Mouse (Mus musculus) adrenal gland, postnatal 14 days (tissue): ENCODE results near the gene Gng2. TPM values are rescaled to one million over a fixed set of nuclear protein-coding genes. Genes with fewer than 3 reads are reported as not detected.
"Not testable (repeated sequence)": the region's sequence is repeated elsewhere in the genome, so short reads cannot be mapped to it uniquely, and the experiment has no call there.

Experiments
- DNase-seq: peaks from one replicate; pipeline ENCODE4 v3.0.0; 2021; ENCODE audit warnings: mixed read lengths
- total RNA-seq: library from RNA; stranded (reverse); gene quantifications from 2 replicates; pipeline ENCODE4 v1.2.3, GENCODE M21; 2021

Gng2 gene
- total RNA-seq, 1 experiment from 2014 or later = 32.7 TPM

DNA sequence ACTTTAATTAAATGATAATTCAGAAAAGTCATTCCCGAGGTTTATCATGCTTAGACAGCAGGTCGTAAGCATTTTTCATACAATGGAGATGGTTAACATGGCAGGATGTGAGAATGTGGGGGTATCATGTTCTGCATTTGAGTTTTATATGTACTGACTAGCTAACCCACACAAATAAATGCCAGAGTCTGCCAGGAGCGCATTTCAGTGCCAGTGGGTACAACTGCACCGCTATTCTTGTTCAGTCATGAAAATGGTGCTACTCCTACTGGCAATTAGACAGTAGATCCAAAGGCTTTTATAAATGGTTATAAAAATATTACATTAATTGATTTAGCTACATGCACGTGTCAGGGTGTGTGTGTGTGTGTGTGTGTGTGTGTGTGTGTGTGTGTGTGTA is 38.9 kb downstream of the Gng2 start:
- no peak for DNase-seq

DNA sequence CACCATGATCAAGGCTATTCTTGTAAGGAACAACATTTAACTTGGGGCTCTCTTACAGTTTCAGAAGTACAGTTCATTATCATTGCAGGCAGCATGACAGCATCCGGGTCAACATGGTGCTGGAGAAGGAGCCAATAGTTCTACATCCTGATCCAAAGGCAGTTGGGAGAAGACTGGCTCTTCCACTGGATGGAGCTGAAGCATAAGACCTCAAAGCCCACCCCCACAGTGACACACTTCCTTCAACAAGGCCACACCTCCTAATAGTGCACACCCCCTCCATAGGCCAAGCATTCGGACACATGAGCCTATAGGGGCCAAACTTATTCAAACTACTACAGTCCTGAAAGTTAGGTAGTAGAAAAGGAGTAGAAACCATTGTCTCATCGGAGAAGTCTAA is 42.3 kb downstream of the Gng2 start:
- no peak for DNase-seq

DNA sequence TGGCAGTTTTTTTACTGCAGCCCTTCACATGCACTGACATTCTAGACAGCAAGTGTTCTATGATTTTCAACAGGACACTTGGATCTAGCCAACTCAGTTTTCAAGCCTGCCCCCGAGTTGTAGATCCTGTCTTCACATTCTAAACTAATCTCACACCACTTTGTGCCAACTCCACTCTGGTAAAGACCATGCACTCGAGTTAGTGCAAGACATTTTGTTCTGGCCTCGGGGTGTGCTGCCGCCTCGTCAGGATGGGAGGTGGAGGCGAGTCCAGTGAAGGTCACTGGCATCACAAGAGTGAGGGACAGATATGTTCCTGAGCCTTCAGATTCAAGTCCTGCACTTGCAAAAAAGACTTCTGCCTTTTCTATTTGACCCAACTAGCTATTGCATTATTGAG is 44.1 kb downstream of the Gng2 start:
- DNase-seq = peak; percentile 25

DNA sequence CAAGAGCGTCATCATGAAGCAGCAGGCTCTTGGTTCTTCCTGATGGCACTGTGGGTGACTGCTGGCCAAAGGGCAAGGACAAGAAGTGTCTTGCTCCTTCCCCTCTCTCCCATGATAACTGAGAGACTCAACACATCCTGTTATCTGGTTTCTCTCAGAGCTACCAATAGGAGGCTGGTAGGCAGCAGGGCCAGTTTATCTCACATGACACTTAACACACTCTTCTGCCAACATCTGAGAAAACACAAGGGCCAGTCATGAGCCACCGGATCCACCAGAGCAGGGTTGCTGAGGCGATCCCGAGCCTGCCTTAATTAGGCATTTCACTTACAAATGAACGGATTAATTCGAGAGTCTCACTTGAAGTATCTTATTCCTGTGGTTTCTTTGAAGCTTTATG is 49.5 kb downstream of the Gng2 start:
- DNase-seq = no peak

DNA sequence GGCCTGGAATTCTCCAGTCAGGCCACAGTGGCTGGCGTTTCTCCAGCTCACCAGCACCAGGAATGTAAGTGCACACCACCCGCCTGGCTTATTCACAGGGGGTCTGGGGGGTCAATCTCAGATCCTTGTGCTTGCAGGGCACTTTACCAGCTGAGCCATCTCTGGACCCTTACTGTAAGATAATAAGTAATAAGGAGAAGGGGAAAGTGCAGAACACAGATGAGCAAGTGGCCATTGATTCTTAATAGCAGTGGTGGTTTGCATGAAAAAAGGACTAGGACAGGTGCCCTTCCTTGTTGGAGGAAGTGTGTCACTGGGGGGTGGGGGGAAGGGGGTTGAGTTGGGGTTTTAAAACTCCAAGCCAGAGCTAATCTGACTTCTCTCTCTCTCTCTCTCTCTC is 50.3 kb downstream of the Gng2 start:
- DNase-seq = no peak

DNA sequence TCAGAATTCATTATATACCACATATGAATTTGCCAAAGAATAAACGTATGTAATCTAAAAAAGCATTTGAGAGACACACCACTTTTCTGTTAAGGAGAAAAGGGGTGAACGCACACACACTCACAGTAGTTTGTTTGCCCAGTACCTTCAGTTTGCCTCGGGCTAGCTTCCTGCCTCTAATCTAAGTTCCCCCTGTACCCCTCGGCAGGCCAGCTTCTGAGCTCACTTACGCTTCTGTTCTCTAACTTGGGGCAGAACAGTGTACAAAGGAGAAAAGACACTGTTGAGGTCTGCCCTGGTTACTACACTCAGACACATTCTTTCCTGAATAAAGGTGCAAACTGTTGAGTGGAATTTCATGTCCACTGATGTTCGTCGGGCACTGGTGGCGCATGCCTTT is 51.1 kb downstream of the Gng2 start:
- DNase-seq = no peak

DNA sequence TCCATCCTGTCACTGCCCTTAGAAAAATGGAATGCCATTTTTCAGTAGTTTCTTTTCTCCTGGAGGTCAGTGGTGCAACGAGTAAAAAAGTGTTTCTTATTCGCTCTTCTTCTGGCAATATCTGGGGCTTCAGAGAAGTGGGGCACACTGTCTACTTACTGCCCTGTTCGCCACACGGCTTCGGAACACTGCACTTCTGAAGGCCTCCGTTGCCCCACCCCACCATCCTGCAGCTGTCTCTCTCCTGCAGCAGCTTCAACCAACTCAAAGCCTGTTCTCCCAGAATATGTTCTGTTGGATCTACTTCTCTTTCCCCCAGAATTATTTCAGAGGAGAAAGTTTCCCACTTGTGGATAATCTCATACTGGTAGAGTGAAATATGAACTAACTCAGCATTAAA is 52.3 kb downstream of the Gng2 start:
- DNase-seq = no peak

DNA sequence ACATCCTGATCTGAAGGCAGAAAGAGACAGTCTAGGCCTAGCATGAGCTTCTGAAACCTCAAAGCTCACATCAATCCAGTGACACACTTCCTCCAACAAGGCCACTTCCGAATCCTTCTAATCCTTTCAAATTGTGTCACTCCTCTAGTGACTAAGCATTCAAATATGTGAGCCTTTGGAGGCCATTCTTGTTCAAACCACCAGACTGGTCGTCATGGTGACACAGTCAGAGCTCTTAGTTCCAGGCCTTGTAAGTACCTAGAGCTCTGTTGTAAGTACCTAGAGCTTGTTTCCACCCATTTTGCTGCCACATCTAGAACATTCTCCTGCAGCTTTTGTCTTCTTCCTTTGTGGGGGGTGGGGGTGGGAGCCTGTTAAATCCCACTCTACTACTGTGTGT is 53.3 kb downstream of the Gng2 start:
- DNase-seq = no peak

DNA sequence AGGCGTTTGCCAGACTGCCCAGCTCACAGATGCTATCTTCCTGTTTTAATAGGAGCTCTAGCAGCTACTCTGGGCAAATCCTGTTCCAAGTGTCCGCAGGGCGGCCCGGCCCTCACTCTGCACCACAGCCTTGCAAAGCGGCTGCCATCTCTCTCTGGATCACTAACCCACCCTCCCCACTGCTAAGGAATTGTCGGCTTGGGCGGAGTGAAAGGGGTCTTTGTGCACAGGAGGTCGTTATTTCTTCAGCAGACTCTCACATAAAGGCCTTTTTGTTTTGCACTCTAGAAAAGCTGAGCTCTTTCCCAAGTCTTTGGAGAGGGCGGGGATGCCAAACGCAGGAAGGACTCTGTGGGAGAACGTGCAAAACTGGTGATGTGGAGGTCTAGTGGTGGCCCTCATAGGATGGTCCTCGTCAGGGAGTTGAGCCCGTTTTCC is 57.2 kb downstream of the Gng2 start:
- DNase-seq = no peak

DNA sequence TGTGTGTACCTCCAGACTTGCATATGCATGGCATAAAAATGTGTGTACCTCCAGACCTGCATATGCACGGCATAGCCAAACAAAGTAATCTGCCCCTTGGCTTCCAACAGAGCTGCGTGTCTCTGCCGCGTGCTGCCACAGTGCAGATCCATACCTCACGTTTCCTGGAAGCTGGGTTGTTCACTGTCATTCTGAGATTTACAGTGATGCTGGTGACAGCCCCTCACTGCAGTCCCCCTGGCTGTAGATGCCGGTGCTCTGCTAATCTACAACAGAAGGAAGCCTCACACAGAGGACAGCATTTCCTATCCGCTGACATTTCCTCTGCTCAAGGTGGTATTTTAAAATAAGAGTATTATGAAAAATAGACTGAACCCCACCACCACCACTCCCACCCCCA is 57.6 kb downstream of the Gng2 start:
- no peak for DNase-seq

DNA sequence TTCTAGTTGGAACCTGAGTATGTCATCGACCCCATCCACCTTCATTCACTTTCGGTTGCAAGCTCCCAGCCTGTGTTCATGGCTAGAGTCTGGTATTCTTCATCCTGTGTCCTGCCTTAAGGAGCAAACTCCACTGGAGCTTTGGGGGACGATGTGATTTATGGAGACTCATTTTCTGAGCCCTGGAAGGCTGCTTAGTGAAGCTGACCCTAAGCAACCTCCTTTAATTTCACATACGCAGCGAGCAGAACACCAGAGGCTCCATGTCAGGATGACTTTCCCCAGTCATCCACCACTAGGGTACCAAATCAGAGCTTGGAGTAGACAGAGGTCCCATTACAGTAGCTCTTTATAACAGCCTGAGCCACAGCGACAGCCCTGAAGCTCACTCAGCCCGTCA is 59.9 kb downstream of the Gng2 start:
- DNase-seq = no peak

DNA sequence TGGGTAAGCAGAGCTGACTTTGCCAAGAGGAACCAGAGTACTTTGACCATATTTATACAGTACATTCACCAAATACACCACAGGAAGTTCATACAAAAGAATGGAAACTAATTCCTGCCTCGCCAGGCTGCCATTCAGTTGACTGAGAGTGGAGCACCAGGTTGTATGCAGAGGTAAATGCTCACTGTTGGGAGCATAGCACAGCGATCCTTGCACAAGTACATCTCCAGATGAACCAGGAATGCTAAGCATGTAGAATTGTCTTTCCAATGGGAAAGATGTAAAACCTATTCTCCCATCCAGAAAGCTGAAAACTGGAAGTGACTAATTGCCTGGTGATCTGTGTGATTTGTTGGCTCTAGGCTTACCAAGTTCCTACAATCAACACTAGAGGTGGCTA is 61.1 kb downstream of the Gng2 start:
- no peak for DNase-seq

DNA sequence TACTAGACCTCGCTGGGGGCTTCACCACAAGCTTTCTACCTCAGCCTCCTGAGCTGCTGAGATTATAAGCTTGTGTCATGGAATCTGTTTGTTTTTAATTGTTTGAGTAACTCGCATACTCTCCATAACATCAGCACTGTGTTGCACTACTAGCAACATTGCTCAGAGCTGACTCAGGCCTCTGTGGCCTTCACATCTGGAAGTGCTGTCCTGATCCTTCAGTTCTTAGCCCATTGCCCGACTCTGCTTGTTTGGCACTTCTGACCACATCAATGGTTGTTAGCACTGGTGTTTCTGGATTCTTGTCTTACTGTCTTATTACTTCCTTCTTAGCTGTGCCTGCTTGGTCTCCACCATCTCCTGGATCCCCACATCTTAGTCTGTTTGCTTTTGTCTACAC is 64.5 kb downstream of the Gng2 start:
- DNase-seq = peak; percentile 28

DNA sequence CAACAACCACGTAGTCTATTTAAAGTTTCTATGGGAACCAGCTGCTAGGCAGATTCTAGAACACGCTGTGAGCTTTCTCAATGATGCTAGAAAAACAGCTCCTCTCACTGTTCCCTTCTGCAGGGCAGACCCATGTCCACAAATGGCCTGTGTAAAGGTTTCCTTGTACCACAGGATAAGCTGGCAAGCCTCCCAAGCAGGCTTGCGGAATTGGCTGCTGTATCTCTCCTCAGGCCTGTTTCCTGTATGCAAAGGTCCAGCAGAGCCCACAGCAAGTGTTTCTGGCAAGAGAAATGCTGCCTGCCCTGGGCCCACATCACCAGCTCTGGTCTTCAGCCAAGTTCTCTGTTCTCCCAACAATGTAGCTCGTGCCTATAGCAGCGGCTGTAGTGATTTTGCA is 71.8 kb downstream of the Gng2 start:
- DNase-seq = peak; percentile 68

DNA sequence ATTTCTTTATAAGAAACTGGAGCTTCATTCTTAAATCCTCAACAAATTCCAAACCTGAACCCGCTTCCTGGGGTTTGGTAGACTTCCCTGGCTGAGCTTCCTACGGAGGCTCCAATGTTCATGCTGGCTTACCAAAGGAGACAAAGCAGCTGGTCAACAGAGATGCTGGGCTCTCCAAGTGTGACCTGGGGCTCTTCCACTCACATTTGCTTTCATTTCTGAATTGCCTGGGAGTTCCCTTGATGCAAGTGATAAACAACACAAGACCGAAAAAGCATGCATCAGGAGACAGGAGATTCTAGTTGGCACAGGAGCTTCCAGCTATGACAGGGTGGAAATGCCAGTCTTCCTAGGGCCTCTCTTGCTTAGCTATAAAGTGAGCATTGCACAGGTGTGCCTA is 72.6 kb downstream of the Gng2 start:
- no peak for DNase-seq

DNA sequence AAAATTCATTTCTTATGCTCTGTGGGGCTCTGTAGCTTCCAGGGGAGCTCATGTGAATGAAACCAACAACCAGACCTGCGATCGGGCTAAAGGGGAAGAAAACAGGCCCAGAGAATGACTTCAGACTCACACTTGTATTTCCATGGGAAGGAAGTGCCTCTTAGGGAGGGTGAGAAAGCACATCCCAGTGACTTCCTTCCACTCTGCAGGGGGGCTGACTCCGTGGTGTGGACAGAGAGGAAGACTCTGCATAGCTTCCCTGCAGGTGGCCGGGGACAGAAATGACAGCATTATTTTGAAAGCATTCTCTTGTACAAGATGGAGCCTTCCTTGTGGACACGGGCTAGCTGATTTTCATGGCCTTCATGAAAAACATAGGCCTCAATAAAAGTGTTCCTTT is 73.4 kb downstream of the Gng2 start:
- DNase-seq = no peak

DNA sequence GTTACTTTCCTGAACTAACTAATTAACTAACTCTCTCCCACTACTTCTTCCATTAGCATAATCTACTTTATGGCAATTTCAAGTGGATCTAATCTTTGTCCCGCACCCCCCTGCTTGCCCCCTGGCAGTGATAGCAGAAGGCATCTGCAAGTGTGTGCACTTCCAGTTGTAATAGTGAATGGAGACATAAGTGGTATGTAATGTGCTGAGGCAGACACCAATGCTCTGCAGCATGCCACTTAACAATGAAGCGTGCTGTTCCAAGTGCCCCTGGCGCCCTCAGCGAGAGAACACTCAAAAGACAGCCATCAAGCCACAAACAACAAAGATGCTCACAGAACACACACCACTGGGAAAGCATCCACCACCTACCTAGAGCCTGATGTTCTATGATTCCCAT is 76.9 kb downstream of the Gng2 start:
- DNase-seq = no peak

DNA sequence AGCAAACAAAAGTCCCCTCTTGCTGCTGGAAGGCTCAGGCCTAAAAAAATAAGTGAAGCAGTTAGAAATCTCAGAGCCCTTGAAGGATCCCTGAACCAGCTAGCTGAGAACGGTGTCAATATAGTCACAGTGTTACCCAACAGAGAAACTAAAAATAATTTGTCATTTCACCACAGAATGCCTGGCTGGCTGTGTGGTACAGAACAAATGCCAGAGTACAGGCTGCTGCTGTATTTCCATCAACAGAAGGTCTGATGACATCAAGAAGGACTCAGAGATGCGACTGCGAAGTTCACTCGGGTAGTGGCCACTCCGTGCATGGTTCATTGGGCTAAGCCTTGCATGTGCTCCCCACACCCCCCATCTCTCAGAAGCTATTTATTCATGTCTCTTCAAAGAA is 89.9 kb downstream of the Gng2 start:
- no peak for DNase-seq

DNA sequence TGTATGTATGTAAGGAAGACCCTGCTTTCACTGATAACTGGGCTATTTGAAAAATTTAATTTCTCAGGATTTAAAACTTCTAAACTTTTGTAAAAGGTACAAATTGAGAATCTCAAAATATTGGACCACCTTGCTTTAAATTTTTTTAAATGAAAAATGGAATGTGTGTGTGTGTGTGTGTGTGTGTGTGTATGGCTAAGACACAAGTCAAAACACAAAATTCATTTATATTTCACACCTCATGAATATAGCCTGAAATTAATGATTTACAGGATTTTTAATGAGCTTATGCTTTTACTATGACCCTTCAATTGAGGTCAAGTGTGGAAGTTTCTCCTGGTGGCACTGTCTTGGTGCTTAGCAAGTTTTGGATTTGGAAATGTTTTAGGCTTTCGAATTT is 93.0 kb downstream of the Gng2 start:
- not testable (repeated sequence) for DNase-seq

DNA sequence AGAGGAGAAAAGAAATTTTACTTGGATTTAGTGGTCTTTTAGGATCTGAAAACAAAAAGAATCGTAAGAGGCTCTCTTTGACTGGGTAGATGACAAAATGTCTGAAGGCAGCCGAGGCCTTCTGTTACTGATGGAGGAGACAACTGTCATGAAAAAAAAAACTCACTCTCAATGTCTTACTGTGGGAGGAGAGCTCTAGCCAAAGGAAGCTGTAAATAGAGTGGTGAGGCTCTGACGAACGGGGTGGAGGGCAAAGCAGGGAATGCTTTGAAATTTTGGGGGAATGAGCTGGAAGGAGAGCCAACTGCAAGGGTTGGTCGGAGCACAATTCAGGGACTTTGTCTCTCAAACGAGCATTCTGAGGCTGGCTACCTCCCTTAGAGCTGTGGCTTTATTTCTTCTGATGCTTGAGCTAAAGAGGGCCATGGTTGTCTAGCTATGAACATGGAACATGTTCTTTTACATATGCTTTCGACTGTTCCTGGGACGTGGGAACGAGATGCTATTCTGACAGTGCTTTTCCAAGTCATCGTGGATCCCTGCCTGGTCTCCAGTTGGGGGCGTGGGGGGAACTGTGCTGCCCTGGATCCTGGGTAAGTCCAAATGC is 103.1 kb downstream of the Gng2 start:
- no peak for DNase-seq

DNA sequence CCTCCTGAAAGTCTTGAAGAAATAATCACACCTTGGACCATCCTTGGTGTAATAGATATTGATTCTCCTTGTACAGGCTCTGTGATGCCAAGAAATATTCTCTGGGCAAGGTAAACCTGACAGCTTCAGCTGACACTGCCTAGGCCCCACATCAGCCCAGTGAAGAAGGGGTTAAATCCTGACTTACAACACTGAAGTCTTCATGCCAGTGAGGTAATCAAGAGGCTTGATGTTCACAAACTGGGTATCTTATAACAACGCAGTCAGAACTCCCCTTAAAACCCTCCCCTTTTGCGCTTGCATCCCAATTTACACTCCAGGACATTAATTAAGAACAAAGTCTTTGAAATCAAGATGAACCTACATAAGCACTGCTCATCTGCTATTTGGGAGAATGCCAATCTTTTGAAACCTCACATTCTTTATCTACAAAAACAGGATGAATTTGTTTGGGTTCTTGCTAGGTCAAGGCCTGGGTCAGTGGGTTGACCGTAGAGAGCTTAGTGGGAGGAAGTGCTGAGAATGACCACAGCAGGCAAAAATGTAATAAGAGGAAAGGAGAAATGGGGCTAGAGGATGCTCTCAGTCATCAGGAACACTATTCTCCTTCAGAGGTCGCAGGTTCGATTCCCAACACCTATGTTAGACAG is 110.0 kb downstream of the Gng2 start:
- peak; percentile 34 for DNase-seq

DNA sequence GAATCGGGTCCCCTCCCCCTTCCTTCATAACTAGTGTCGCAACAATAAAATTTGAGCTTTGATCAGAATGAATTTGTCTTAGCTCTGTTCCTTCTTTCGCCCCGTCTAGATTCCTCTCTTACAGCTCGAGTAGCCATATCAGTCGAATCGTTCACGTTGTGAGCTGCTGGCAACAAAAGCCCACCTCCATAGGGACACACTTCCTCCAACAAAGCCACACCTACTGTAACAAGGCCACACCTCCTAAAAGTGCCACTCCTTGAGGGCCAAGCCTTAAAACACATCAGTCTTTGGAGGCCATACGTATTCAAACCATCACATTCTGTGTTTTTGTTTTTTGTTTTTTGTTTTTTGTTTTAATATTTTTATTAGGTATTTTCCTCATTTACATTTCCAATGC is 112.3 kb downstream of the Gng2 start:
- not testable (repeated sequence) for DNase-seq

DNA sequence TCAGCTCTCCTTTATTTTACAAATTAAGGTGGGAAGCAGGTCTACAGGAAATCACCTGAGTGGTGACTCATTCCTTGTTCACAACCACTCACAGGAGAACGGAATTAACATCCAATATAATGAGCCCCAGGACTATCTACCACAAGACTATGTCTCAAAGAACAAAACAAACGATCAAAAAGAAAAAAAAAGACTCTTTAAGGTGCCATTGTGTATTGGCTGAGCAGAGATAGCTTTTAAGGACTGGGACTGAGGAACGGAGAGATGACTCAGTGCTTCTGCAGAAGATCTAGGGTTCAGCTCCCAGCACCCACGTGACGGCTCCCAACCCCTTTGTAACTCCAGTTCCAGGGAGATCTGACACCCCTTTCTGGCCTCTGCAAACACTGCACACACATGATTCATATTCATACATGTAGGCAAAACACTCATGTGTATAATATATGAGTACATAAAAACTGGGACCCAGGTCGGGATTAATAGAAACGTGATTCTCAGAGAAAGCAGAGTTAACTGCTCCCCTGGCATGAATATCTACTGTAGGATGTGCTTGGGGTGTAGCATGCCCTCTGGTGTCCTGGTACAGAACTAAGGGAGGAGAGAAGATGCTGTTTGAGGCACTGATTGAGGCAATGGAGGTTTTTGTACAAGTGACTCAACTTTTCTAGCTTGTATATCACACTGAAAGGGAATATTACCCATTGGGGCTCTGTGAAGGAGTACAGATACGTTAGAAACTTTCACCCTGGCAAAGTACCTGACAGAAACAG is 115.9 kb downstream of the Gng2 start:
- DNase-seq = peak; percentile 18

DNA sequence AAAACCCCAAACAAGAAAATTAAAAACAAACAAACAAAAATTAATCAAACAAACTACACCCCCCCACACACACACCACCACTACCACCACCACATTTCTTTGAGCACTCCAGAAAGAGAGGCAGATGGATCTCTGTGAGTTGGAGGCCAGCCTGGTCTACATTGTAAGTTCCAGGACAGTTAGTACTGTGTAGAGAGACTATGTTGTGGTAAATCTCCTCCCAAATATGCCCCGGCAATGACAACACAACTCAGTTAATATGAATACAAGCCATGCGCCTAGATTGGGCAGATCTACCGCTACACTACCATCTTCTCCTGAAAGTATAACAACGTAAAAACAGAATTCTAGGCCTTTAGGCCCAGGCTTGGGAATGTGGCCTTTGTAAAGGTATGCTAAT is 117.1 kb downstream of the Gng2 start:
- no peak for DNase-seq
